Mouse (Mus musculus) CH12.LX (cell line): ENCODE measurements at regions not wholly inside any gene's neighbourhood (a gene's known extent, or its start where the extent isn't known, plus 50 kb on each side); places are given as distances from the start of the nearest gene placed in this dataset.
A peak's percentile ranks its signal among the peaks of the same experiment; 100 is the strongest.

Experiments used
- DNase-seq: peaks from one replicate; pipeline ENCODE4 v3.0.0-alpha.2; 2013; ENCODE audit errors: extremely low read depth
- H3K27ac ChIP-seq: 2 replicates; pipeline ENCODE4 v1.5.1; 2012; ENCODE audit warnings: low read depth, mild to moderate bottlenecking, control low read depth, moderate library complexity; ENCODE audit not compliant: insufficient read depth
- H3K27me3 ChIP-seq: replicated peaks from 2 replicates; pipeline ENCODE3; 2012; ENCODE audit warnings: inconsistent platforms
- H3K36me3 ChIP-seq, 2 experiments: replicated peaks in 1 of 2; 2 replicates each; pipeline versions ENCODE3 to v1.6.1; 2012; ENCODE audit warnings: inconsistent platforms in 1 of 2, low read length in 1 of 2, mild to moderate bottlenecking in 1 of 2, mixed read lengths in 1 of 2, moderate library complexity in 1 of 2; ENCODE audit not compliant: control insufficient read depth in 1 of 2, insufficient read depth in 1 of 2
- H3K4me1 ChIP-seq, 2 experiments: 2 replicates each; pipeline ENCODE4 v1.6.1; 2012; ENCODE audit warnings: inconsistent platforms in 1 of 2, moderate library complexity in 1 of 2; ENCODE audit not compliant: insufficient read depth in 2 of 2, control insufficient read depth in 1 of 2
- H3K4me2 ChIP-seq: 2 replicates; pipeline ENCODE4 v1.6.1; 2012; ENCODE audit warnings: low read depth, mild to moderate bottlenecking, control low read depth; ENCODE audit not compliant: poor library complexity, insufficient read depth, severe bottlenecking
- H3K4me3 ChIP-seq, 3 experiments: fragments of 150-350 bp in 1 of 3; sonication (generic) in 1 of 3; replicated peaks in 1 of 3; 2 replicates each; pipeline versions ENCODE3 to v1.5.1; 2011 to 2012; ENCODE audit warnings: low read depth in 2 of 3, low read length in 2 of 3, mild to moderate bottlenecking in 2 of 3, moderate library complexity in 2 of 3, control low read depth in 1 of 3, improper control_type of control experiment in 1 of 3, inconsistent platforms in 1 of 3, mixed read lengths in 1 of 3; ENCODE audit not compliant: poor library complexity in 1 of 3
- H3K79me2 ChIP-seq: replicated peaks from 2 replicates; pipeline ENCODE4 v1.6.1; 2012; ENCODE audit warnings: mild to moderate bottlenecking, moderate library complexity; ENCODE audit not compliant: control insufficient read depth, poor library complexity, insufficient read depth, severe bottlenecking; ENCODE audit errors: extremely low read depth
- H3K9ac ChIP-seq: 2 replicates; pipeline ENCODE4 v1.6.1; 2012; ENCODE audit warnings: low read depth, mild to moderate bottlenecking, control low read depth, moderate library complexity; ENCODE audit not compliant: insufficient read depth
- H3K9me3 ChIP-seq: replicated peaks from 2 replicates; pipeline ENCODE3; 2012; ENCODE audit warnings: low read length, inconsistent platforms, mixed read lengths
- BHLHE40 ChIP-seq: IDR thresholded peaks from 2 replicates; pipeline ENCODE4 v1.6.1; 2011; ENCODE audit warnings: mild to moderate bottlenecking, low read depth, low read length, improper control_type of control experiment
- CHD1 ChIP-seq: IDR thresholded peaks from 2 replicates; pipeline ENCODE4 v1.6.1; 2012; ENCODE audit warnings: low read depth, low read length, improper control_type of control experiment, inconsistent platforms
- CHD2 ChIP-seq: IDR thresholded peaks from 2 replicates; pipeline ENCODE4 v1.6.1; 2011; ENCODE audit warnings: low read length, improper control_type of control experiment
- CTCF ChIP-seq, 2 experiments: IDR thresholded peaks in 1 of 2; conservative IDR thresholded peaks in 1 of 2; 2 replicates each; pipeline ENCODE4 v1.5.1; 2011 to 2012; ENCODE audit warnings: low read depth in 2 of 2, low read length in 2 of 2, improper control_type of control experiment in 1 of 2, inconsistent platforms in 1 of 2, mild to moderate bottlenecking in 1 of 2, moderate library complexity in 1 of 2
- ELF1 ChIP-seq: IDR thresholded peaks from 2 replicates; pipeline ENCODE4 v1.6.1; 2014; ENCODE audit warnings: low read depth, mild to moderate bottlenecking, inconsistent platforms, low read length, improper control_type of control experiment
- EP300 ChIP-seq: IDR thresholded peaks from 2 replicates; pipeline ENCODE4 v1.6.1; 2011; ENCODE audit warnings: low read length, improper control_type of control experiment
- IRF4 ChIP-seq: IDR thresholded peaks from 2 replicates; pipeline ENCODE4 v1.6.1; 2014; ENCODE audit warnings: low read depth, mild to moderate bottlenecking, inconsistent platforms, low read length, improper control_type of control experiment
- JUN ChIP-seq: IDR thresholded peaks from 2 replicates; pipeline ENCODE4 v1.6.1; 2011; ENCODE audit warnings: low read depth, mild to moderate bottlenecking, low read length, improper control_type of control experiment, moderate library complexity; ENCODE audit not compliant: insufficient read depth
- JUND ChIP-seq: conservative IDR thresholded peaks from 2 replicates; pipeline ENCODE4 v1.6.1; 2011; ENCODE audit warnings: low read depth, low read length, improper control_type of control experiment
- MAX ChIP-seq: IDR thresholded peaks from 2 replicates; pipeline ENCODE4 v1.6.1; 2011; ENCODE audit warnings: low read length, improper control_type of control experiment
- MAZ ChIP-seq: IDR thresholded peaks from 2 replicates; pipeline ENCODE4 v1.6.1; 2012; ENCODE audit warnings: low read depth, mild to moderate bottlenecking, inconsistent platforms, low read length, improper control_type of control experiment, moderate library complexity
- MEF2A ChIP-seq: IDR thresholded peaks from 2 replicates; pipeline ENCODE4 v1.6.1; 2014; ENCODE audit warnings: low read depth, mild to moderate bottlenecking, inconsistent platforms, low read length, improper control_type of control experiment, borderline replicate concordance
- MXI1 ChIP-seq: IDR thresholded peaks from 2 replicates; pipeline ENCODE4 v1.6.1; 2011; ENCODE audit warnings: mild to moderate bottlenecking, low read depth, low read length, improper control_type of control experiment
- MYC ChIP-seq: IDR thresholded peaks from 2 replicates; pipeline ENCODE4 v1.6.1; 2011; ENCODE audit warnings: low read depth, mild to moderate bottlenecking, improper control_type of control experiment, low read length
- POLR2A ChIP-seq: IDR thresholded peaks from 2 replicates; pipeline ENCODE4 v1.6.1; 2011; ENCODE audit warnings: low read depth, mild to moderate bottlenecking, improper control_type of control experiment, low read length
- POLR2AphosphoS2 ChIP-seq: IDR thresholded peaks from 2 replicates; pipeline ENCODE4 v1.6.1; 2011; ENCODE audit warnings: low read depth, low read length, improper control_type of control experiment
- RAD21 ChIP-seq: IDR thresholded peaks from 2 replicates; pipeline ENCODE4 v1.6.1; 2011; ENCODE audit warnings: low read depth, mild to moderate bottlenecking, low read length, improper control_type of control experiment, moderate library complexity
- SIN3A ChIP-seq: IDR thresholded peaks from 2 replicates; pipeline ENCODE4 v1.6.1; 2012; ENCODE audit warnings: low read length, improper control_type of control experiment, inconsistent platforms
- SMC3 ChIP-seq: IDR thresholded peaks from 2 replicates; pipeline ENCODE4 v1.6.1; 2011; ENCODE audit warnings: low read depth, low read length, improper control_type of control experiment
- TBP ChIP-seq: conservative IDR thresholded peaks from 2 replicates; pipeline ENCODE4 v1.6.1; 2011; ENCODE audit warnings: low read depth, low read length, improper control_type of control experiment
- USF1 ChIP-seq: IDR thresholded peaks from 2 replicates; pipeline ENCODE4 v1.6.1; 2014; ENCODE audit warnings: low read depth, mild to moderate bottlenecking, inconsistent platforms, low read length, improper control_type of control experiment
- ZC3H11A ChIP-seq: IDR thresholded peaks from 2 replicates; pipeline ENCODE4 v1.6.1; 2012; ENCODE audit warnings: low read depth, mild to moderate bottlenecking, inconsistent platforms, low read length, improper control_type of control experiment
- ZNF384 ChIP-seq: IDR thresholded peaks from 2 replicates; pipeline ENCODE4 v1.6.1; 2012; ENCODE audit warnings: low read depth, low read length, improper control_type of control experiment, inconsistent platforms
- dilution Hi-C: fragments of 300-500 bp; cut with MboI; formaldehyde crosslinking; loops from 2 replicates; pipeline ENCODE4 v1.14.3; 2020; ENCODE audit warnings: low sequenced_read_pairs; ENCODE audit not compliant: extremely low pct_unique_long_range_greater_than_20kb, extremely low pct_ligation_motif_present
- in situ Hi-C: fragments of 300-500 bp; cut with MboI; formaldehyde crosslinking; loops from 3 replicates; pipeline ENCODE4 v1.14.3; 2019; ENCODE audit warnings: low sequenced_read_pairs, low pct_ligation_motif_present, low pct_unique_long_range_greater_than_20kb, mixed read lengths

GRCm38 (mm10) chr9:52289069-52289468 is 120.7 kb upstream of the Zc3h12c start:
- no peak for DNase-seq
- H3K27me3 ChIP-seq = no peaks in the 10 kb centered on the region

DNA sequence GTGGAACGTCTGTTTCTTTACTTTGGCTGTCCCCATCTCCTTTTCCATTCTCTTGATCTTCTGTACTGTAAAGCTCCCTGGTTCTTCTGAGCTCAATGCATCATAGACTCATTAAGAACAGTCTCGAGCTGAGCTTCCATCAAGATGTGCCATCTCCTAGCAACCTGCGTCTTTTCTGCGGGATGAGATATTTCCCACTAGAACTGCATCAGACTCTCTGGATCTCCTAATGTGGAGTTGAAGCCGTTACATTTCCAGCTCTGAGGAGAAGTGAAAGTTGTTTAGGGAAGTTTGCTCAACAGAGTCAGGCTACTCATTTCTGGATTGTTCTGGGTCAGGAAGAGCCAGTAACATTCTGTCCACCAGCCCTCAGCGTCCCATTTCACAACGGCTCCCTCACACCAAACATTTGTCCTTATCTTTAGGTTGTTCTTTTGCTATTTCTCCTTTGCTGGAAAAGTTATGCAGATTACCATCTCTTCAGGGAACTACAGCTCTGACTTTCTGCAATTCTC is 119.4 kb upstream of the Zc3h12c start:
- in situ Hi-C loops = loop anchor here (10.0 kb wide), 2 partner anchors 183 to 293 kb away; no protein-coding TSS in a partner anchor
- peak; percentile 60 for DNase-seq
- Histone ChIP-seq H3K79me2 (no peaks in the 10 kb centered on the region), H3K9ac (no peak overlapping the region), H3K27ac (peak overlapping the region; percentile 6), H3K4me3 (peak overlapping the region in 2 of 3 experiments; percentile 6 to 14)
- dilution Hi-C loops = loop anchor here (25.0 kb wide), 1 partner anchor 101 kb away; no protein-coding TSS in a partner anchor
- TF ChIP-seq JUND = peak; percentile 60; the same call in 1 of the 2 replicates
- no peak for TF ChIP-seq CHD2
- no peak for TF ChIP-seq TBP
- no peak for TF ChIP-seq SIN3A
- TF ChIP-seq MAX = no peak
- peak; percentile 83 for TF ChIP-seq EP300
- peak; percentile 25; the same call in 1 of the 2 replicates for TF ChIP-seq JUN
- peak; percentile 74; the same call in 1 of the 2 replicates for TF ChIP-seq IRF4
- TF ChIP-seq MAZ = no peak
- TF ChIP-seq, all 38 proteins: peak for 4
- Histone ChIP-seq H3K4me2 (peak overlapping the region; percentile 44), H3K9me3 (no peaks in the 10 kb centered on the region), H3K4me1 (peaks cover 13 to 64% of the 10 kb centered on the region in 2 experiments), H3K36me3 (peaks cover 0 to 15% of the 10 kb centered on the region in 2 experiments), H3K27me3 (no peaks in the 10 kb centered on the region)

More at GRCm38 (mm10) chr9:52289069-52289468, 120.7 kb upstream of the Zc3h12c start:
- H3K9me3 ChIP-seq = peaks cover 2% of the 10 kb centered on the region
- dilution Hi-C loops (loop anchor here (25.0 kb wide), 1 partner anchor 102 kb away; no protein-coding TSS in a partner anchor), in situ Hi-C loops (loop anchor here (10.0 kb wide), 2 partner anchors 184 to 294 kb away; no protein-coding TSS in a partner anchor)
- TF ChIP-seq ELF1 = no peak
- TF ChIP-seq USF1 = peak; percentile 22; the same call in 1 of the 2 replicates
- TF ChIP-seq BHLHE40 = peak; percentile 32; the same call in 1 of the 2 replicates
- H3K4me1 ChIP-seq = peaks cover 14 to 56% of the 10 kb centered on the region in 2 experiments
- no peak overlapping the region for H3K27ac ChIP-seq
- H3K4me3 ChIP-seq = no peak overlapping the region
- no peaks in the 10 kb centered on the region for H3K79me2 ChIP-seq
- no peak overlapping the region for H3K9ac ChIP-seq
- H3K4me2 ChIP-seq = no peak overlapping the region
- H3K36me3 ChIP-seq = peaks cover 0 to 13% of the 10 kb centered on the region in 2 experiments

DNA sequence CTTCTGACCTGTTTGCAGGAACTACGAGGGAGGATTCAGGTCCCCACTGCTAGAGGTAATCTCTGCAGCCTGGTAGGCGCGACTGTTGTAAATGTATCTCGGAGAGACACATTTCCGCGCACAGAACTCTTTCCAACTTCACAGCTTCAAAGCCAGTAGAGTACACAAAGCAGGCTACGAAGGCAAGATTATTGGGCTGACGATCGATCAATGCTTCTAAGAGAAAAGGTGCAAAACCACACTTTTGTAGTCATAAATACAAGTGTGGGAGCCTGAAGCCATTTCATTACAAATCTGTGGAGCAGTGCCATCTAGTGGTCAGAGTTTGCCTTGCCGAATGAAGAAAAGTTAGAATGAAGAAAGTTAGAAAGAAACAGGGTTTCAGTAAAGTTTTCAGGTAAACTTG is 118.9 kb upstream of the Zc3h12c start:
- in situ Hi-C loops = loop anchor here (10.0 kb wide), 2 partner anchors 182 to 292 kb away; no protein-coding TSS in a partner anchor
- TF ChIP-seq ZNF384 (peak; percentile 52; the same call in 1 of the 2 replicates), JUN (no peak), MYC (peak; percentile 77; the same call in 1 of the 2 replicates), MEF2A (peak; percentile 70), SIN3A (peak; percentile 66; the same call in 1 of the 2 replicates), JUND (peak; percentile 38; the same call in 1 of the 2 replicates), POLR2AphosphoS2 (no peak), TBP (0 out of 2 replicates have a peak, but pooled peaks have one; percentile 32), CHD1 (0 out of 2 replicates have a peak, but pooled peaks have one; percentile 56), POLR2A (no peak), ZC3H11A (peak; percentile 88), RAD21 (no peak; the same call in none of the 2 replicates), MXI1 (no peak), SMC3 (peak; percentile 93), CTCF (conservative IDR thresholded peaks at IDR 0.05 in 1 of 2, IDR thresholded peaks at IDR 0.05 in 1 of 2; ENCODE audit: low read depth in 2 of 2, low read length in 2 of 2) (peak; percentile 81 to 94), BHLHE40 (peak; percentile 27; the same call in 1 of the 2 replicates), IRF4 (no peak; the same call in 1 of the 2 replicates), CHD2 (no peak)

More for the DNA sequence above, 118.9 kb upstream of the Zc3h12c start:
- H3K4me3 ChIP-seq = no peak overlapping the region
- no peak overlapping the region for H3K9ac ChIP-seq
- peaks cover 0 to 18% of the 10 kb centered on the region in 2 experiments for H3K36me3 ChIP-seq
- no peaks in the 10 kb centered on the region for H3K27me3 ChIP-seq
- peaks cover 17 to 70% of the 10 kb centered on the region in 2 experiments for H3K4me1 ChIP-seq
- dilution Hi-C loops = loop anchor here (25.0 kb wide), 1 partner anchor 100 kb away; no protein-coding TSS in a partner anchor
- H3K27ac ChIP-seq = no peak overlapping the region
- DNase-seq = peak; percentile 87
- no peaks in the 10 kb centered on the region for H3K9me3 ChIP-seq
- no peaks in the 10 kb centered on the region for H3K79me2 ChIP-seq
- peak overlapping the region; percentile 44 for H3K4me2 ChIP-seq
